Mouse (Mus musculus): ENCODE data around the gene Uvrag.

Gene Uvrag

GRCm38 (mm10) chr7:99164873-99165410 lies 24.0 kb upstream of the Uvrag start:
- DNase-seq (ENCODE audit: low read depth, low spot score): no peak

GRCm38 (mm10) chr7:99162462-99162861 lies 21.5 kb upstream of the Uvrag start:
- no peak for DNase-seq (ENCODE audit: low read depth, low spot score)

- no peak for DNase-seq (ENCODE audit: low read depth, low spot score)
Measured at GRCm38 (mm10) chr7:99161961-99162360, 21.0 kb upstream of the Uvrag start.

- no peak for DNase-seq (ENCODE audit: low read depth, low spot score)
Measured at GRCm38 (mm10) chr7:99161529-99161928, 20.6 kb upstream of the Uvrag start.

- DNase-seq (ENCODE audit: low read depth, low spot score): no peak
Measured at GRCm38 (mm10) chr7:99160995-99161394, 20.1 kb upstream of the Uvrag start.

GRCm38 (mm10) chr7:99159446-99159845 lies 18.5 kb upstream of the Uvrag start:
- DNase-seq (ENCODE audit: low read depth, low spot score): no peak

- no peak for DNase-seq (ENCODE audit: low read depth, low spot score)
Measured at GRCm38 (mm10) chr7:99158904-99159303, 18.0 kb upstream of the Uvrag start.

- no peak for DNase-seq (ENCODE audit: low read depth, low spot score)
Measured at GRCm38 (mm10) chr7:99158011-99158410, 17.1 kb upstream of the Uvrag start.

- DNase-seq (ENCODE audit: low read depth, low spot score): no peak
Measured at GRCm38 (mm10) chr7:99156737-99157136, 15.8 kb upstream of the Uvrag start.

- DNase-seq (ENCODE audit: low read depth, low spot score): no peak
Measured at GRCm38 (mm10) chr7:99155311-99156289, 14.7 kb upstream of the Uvrag start.

- DNase-seq (ENCODE audit: low read depth, low spot score): no peak
Measured at GRCm38 (mm10) chr7:99154648-99155151, 13.8 kb upstream of the Uvrag start.

- DNase-seq (ENCODE audit: low read depth, low spot score): no peak
Measured at GRCm38 (mm10) chr7:99153686-99154202, 12.8 kb upstream of the Uvrag start.

- DNase-seq (ENCODE audit: low read depth, low spot score): no peak
Measured at GRCm38 (mm10) chr7:99152756-99153155, 11.8 kb upstream of the Uvrag start.

- peak; percentile 97 for DNase-seq (ENCODE audit: low read depth, low spot score)
Measured at GRCm38 (mm10) chr7:99151342-99151741, 10.4 kb upstream of the Uvrag start.

GRCm38 (mm10) chr7:99149017-99149416 lies 8.1 kb upstream of the Uvrag start:
- DNase-seq (ENCODE audit: low read depth, low spot score): no peak

GRCm38 (mm10) chr7:99147494-99147893 lies 6.6 kb upstream of the Uvrag start:
- no peak for DNase-seq (ENCODE audit: low read depth, low spot score)

GRCm38 (mm10) chr7:99146906-99147305 lies 6.0 kb upstream of the Uvrag start:
- no peak for DNase-seq (ENCODE audit: low read depth, low spot score)

GRCm38 (mm10) chr7:99146011-99146410 lies 5.1 kb upstream of the Uvrag start:
- DNase-seq (ENCODE audit: low read depth, low spot score): peak; percentile 63

- no peak for DNase-seq (ENCODE audit: low read depth, low spot score)
Measured at GRCm38 (mm10) chr7:99144616-99145015, 3.7 kb upstream of the Uvrag start.

GRCm38 (mm10) chr7:99143244-99143643 lies 2.3 kb upstream of the Uvrag start:
- no peak for DNase-seq (ENCODE audit: low read depth, low spot score)

- DNase-seq (ENCODE audit: low read depth, low spot score): no peak
Measured at GRCm38 (mm10) chr7:99141919-99142606, 1.1 kb upstream of the Uvrag start.

GRCm38 (mm10) chr7:99140511-99140910 lies 430 bp downstream of the Uvrag start:
- DNase-seq (ENCODE audit: low read depth, low spot score): no peak
